Mouse (Mus musculus): ENCODE measurements around the gene Ptpn4. TPM values are rescaled to one million over a fixed set of nuclear protein-coding genes. Genes with fewer than 3 reads are reported as not detected.

The Ptpn4 gene
- polyA plus RNA-seq, 1 experiment from 2014 or later: 4.4 TPM

DNA sequence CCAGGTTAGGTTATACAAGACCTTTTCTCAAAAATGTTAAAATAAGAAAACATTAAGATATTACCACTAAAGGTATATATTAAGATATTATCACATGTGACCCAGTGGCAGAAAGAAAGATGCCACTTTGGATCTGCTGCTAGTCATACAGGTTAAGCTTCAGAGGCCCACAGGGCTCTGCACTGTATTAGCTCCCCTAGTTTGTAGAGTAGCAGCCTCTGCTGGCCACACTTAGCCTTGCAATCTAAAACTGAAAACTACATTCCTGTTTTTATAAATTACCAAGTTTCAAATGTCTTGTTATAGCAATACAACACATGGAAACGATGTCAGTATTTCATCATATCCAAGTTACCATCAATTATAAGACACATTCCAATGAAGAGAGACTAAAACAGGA lies 162.4 kb downstream of the Ptpn4 start:
- Histone ChIP-seq H3K27ac (ENCODE audit: low read length) (no peak overlapping the region), H3K9ac (ENCODE audit: low read length) (no peak overlapping the region), H3K4me2 (ENCODE audit: low read depth, low read length) (no peak overlapping the region), H3K36me3 (ENCODE audit: control insufficient read depth, insufficient read depth, low read length) (no peaks in the 10 kb centered on the region), H3K4me1 (replicated peaks; ENCODE audit: control insufficient read depth, insufficient read depth, low read length) (no peaks in the 10 kb centered on the region), H3K4me3 (ENCODE audit: low read length) (no peak overlapping the region), H3K27me3 (ENCODE audit: control insufficient read depth, insufficient read depth, low read depth, low read length) (no peaks in the 10 kb centered on the region), H3K9me3 (ENCODE audit: control insufficient read depth, low read length) (no peaks in the 10 kb centered on the region)
- WGBS: 56% methylated on average over 1 of the region's 1 CpGs
- peak; percentile 71 for ATAC-seq (ENCODE audit: low read depth)

DNA sequence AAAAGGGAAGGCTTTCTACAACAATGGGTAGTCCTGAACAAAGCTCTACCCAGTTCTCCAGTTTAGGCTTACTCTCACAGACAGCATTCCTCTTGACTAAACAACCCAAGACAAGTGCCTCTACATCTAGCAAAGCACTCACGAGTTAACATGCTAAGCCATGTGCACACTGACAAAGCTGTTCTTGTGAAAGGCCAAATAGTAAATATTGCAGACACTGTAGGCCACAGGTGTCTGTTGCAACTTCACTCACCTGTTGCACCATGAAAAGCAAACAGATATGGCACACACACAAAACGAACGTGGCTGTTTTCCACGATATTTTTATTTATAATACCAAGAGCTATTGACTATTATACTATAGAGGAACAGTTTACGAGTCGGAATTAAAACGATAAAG lies 170.5 kb downstream of the Ptpn4 start:
- no peak overlapping the region for H3K9ac ChIP-seq (ENCODE audit: low read length)

DNA sequence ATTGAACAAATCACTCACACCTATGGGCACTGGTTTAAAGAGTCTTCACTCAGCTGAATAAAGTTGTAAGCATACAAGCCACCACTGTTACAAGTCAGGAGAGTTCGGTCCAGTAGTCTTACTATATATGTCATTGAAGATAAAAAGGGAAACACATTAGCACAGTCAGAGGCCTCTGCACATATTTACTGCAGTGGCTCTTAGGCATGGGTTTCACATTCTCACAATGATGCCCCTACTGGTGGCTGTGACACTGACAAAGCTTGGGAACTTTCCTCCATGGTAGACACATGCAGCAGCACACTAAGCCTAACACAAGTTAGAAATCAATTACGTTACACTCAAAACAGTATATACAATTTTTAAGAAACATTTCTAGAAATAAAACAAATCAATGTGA lies 183.1 kb downstream of the Ptpn4 start:
- H3K36me3 ChIP-seq (ENCODE audit: control insufficient read depth, insufficient read depth, low read length): no peaks in the 10 kb centered on the region
- no peak overlapping the region for H3K4me3 ChIP-seq (ENCODE audit: low read length)
- H3K4me2 ChIP-seq (ENCODE audit: low read depth, low read length): no peak overlapping the region
- no peaks in the 10 kb centered on the region for H3K27me3 ChIP-seq (ENCODE audit: control insufficient read depth, insufficient read depth, low read depth, low read length)
- peaks cover 4% of the 10 kb centered on the region for H3K4me1 ChIP-seq (replicated peaks; ENCODE audit: control insufficient read depth, insufficient read depth, low read length)
- no peak for ATAC-seq (ENCODE audit: low read depth)
- H3K9ac ChIP-seq (ENCODE audit: low read length): no peak overlapping the region
- WGBS: 78% methylated on average over 2 of the region's 2 CpGs
- no peak overlapping the region for H3K27ac ChIP-seq (ENCODE audit: low read length)
- H3K9me3 ChIP-seq (ENCODE audit: control insufficient read depth, low read length): no peaks in the 10 kb centered on the region

More for the DNA sequence above, 170.5 kb downstream of the Ptpn4 start:
- H3K9me3 ChIP-seq (ENCODE audit: control insufficient read depth, low read length): no peaks in the 10 kb centered on the region
- no peak overlapping the region for H3K4me3 ChIP-seq (ENCODE audit: low read length)
- WGBS: 84% methylated on average over 7 of the region's 7 CpGs
- no peaks in the 10 kb centered on the region for H3K4me1 ChIP-seq (replicated peaks; ENCODE audit: control insufficient read depth, insufficient read depth, low read length)
- H3K27ac ChIP-seq (ENCODE audit: low read length): no peak overlapping the region
- no peaks in the 10 kb centered on the region for H3K36me3 ChIP-seq (ENCODE audit: control insufficient read depth, insufficient read depth, low read length)
- no peak for ATAC-seq (ENCODE audit: low read depth)
- H3K27me3 ChIP-seq (ENCODE audit: control insufficient read depth, insufficient read depth, low read depth, low read length): no peaks in the 10 kb centered on the region
- H3K4me2 ChIP-seq (ENCODE audit: low read depth, low read length): no peak overlapping the region

DNA sequence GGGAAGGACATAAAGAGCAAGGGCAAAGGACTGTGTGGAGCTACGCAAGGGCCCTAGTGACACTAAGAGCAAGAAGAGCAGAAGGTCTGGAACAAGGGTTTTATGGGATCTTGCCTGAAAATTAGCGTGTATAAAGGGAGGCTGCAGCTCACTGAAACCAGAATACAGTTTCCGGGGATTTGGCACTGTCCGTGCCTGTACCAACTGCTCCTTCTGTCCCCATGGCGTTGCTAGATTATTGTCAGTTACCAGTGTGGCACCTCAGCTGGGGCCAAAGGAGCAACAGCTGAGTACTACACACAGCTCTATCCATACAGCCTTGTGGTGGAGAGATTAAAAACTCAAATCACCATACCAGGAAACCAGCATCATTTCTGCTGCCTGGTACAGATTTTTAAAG lies 187.0 kb downstream of the Ptpn4 start:
- WGBS: 81% methylated on average over 5 of the region's 5 CpGs
- H3K9me3 ChIP-seq (ENCODE audit: control insufficient read depth, low read length): no peaks in the 10 kb centered on the region
- no peak overlapping the region for H3K4me2 ChIP-seq (ENCODE audit: low read depth, low read length)
- H3K9ac ChIP-seq (ENCODE audit: low read length): no peak overlapping the region
- H3K4me3 ChIP-seq (ENCODE audit: low read length): no peak overlapping the region
- H3K27ac ChIP-seq (ENCODE audit: low read length): peak overlapping the region; percentile 60
- H3K4me1 ChIP-seq (replicated peaks; ENCODE audit: control insufficient read depth, insufficient read depth, low read length): peaks cover 13% of the 10 kb centered on the region
- no peaks in the 10 kb centered on the region for H3K27me3 ChIP-seq (ENCODE audit: control insufficient read depth, insufficient read depth, low read depth, low read length)
- no peaks in the 10 kb centered on the region for H3K36me3 ChIP-seq (ENCODE audit: control insufficient read depth, insufficient read depth, low read length)
- no peak for ATAC-seq (ENCODE audit: low read depth)

DNA sequence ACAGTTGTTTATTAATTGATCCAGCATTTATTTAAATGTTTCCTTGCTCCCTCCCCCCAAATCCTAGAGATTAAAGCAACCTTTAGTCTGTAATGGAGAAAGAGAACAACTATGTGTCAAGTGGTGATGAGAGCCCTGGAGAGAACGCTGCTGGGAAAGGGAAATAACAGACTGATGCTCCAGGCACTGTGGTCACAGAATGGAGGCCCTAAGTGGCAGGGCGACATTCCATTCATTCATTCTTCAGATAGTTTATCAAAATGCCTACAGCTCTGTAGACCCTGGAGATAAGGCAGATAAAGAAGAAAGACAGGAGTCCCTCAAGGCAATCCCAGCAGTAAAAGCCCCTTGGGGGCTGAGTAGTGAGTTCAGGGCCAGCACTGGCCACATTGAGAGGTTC lies 187.8 kb downstream of the Ptpn4 start:
- no peak overlapping the region for H3K4me2 ChIP-seq (ENCODE audit: low read depth, low read length)
- peak overlapping the region; percentile 93 for H3K27ac ChIP-seq (ENCODE audit: low read length)
- H3K9ac ChIP-seq (ENCODE audit: low read length): no peak overlapping the region
- peak; percentile 17; the same call in 1 of the 2 replicates for ATAC-seq (ENCODE audit: low read depth)
- H3K9me3 ChIP-seq (ENCODE audit: control insufficient read depth, low read length): no peaks in the 10 kb centered on the region
- 29% methylated on average over 2 of the region's 2 CpGs for WGBS
- H3K27me3 ChIP-seq (ENCODE audit: control insufficient read depth, insufficient read depth, low read depth, low read length): no peaks in the 10 kb centered on the region
- peaks cover 13% of the 10 kb centered on the region for H3K4me1 ChIP-seq (replicated peaks; ENCODE audit: control insufficient read depth, insufficient read depth, low read length)
- H3K36me3 ChIP-seq (ENCODE audit: control insufficient read depth, insufficient read depth, low read length): no peaks in the 10 kb centered on the region
- no peak overlapping the region for H3K4me3 ChIP-seq (ENCODE audit: low read length)

DNA sequence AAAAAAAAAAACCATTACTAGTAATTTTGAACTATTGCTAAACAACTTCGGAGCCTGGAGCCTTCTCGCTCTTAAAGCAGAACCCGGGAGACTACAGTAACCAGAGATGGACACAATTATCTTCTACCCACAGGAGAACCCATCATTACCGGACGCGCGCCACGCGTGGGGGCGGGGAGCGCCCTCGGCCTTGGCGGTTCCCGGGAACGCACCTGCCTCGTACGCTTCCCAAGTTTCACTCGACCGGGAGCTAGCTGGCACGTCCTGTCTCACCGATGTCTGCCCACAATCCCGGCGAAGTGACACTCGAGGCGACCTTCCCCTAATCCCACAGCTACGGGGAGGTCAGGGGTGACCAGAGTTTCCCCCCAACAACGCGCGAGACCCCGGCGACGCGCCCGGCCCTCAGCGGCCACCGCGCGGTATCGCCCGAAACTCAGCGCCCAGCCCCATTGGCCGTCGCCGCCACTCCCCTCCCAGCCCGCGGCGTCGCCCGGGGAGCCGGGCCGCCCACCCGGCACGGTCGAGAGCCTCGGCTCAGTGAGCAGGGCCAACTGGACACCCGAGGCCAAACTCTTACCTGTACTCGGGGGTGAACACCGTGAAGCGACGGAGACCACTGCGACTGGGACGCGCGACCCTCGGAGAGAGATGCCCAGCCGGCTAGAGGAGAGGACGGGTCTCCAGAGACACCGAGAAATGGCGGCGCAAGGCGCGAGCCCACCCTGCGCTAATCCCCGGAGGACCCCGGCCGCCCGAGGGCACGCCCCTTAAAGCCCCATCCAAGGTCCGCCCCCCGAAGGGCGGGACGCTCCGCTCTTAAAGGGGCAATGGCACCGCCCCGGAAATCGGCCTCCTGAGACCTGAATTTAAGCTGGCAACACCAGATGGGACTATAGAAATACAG lies 189.0 kb downstream of the Ptpn4 start, which contains the start of gene Epb41l5:
Gene Epb41l5, minus strand, starts transcription at position 796 of the 907 bp plus-strand sequence.
- H3K36me3 ChIP-seq (ENCODE audit: control insufficient read depth, insufficient read depth, low read length): no peaks in the 10 kb centered on the region
- peaks cover 13% of the 10 kb centered on the region for H3K4me1 ChIP-seq (replicated peaks; ENCODE audit: control insufficient read depth, insufficient read depth, low read length)
- peak within 1 kb of the TSS; percentile 81 for H3K4me2 ChIP-seq (ENCODE audit: low read depth, low read length)
- H3K9ac ChIP-seq (ENCODE audit: low read length): peak within 1 kb of the TSS; percentile 76
- H3K4me3 ChIP-seq (ENCODE audit: low read length): peak within 1 kb of the TSS; percentile 89
- peak; percentile 95 for ATAC-seq (ENCODE audit: low read depth)
- no peaks in the 10 kb centered on the region for H3K9me3 ChIP-seq (ENCODE audit: control insufficient read depth, low read length)
- no peaks in the 10 kb centered on the region for H3K27me3 ChIP-seq (ENCODE audit: control insufficient read depth, insufficient read depth, low read depth, low read length)
- H3K27ac ChIP-seq (ENCODE audit: low read length): peak within 1 kb of the TSS; percentile 93
- WGBS: under 1% methylated on average over 78 of the region's 86 CpGs

DNA sequence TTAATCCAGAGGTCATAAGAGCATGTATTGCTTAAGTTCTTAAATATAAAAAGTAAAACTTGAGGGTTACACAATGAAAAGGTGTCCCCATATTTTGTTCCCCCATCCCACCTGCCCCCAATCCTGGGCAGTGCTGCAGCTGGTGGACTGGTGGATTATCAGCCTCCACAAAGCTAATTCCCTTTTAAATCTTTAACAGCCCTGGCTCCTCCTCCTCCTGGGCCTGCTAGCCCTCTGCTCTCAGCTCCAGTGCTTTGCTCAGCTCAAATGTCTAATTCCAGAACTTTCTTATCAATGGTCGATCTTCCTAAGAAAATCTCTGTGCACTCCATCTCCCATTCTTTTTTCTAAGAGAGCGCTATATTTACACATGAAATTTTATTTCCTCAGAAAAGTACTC lies 191.1 kb downstream of the Ptpn4 start:
- H3K9ac ChIP-seq (ENCODE audit: low read length): no peak overlapping the region
- no peak overlapping the region for H3K27ac ChIP-seq (ENCODE audit: low read length)
- 0 out of 2 replicates have a peak overlapping the region, but pooled peaks have one; percentile 9 for H3K4me3 ChIP-seq (ENCODE audit: low read length)
- ATAC-seq (ENCODE audit: low read depth): no peak
- H3K27me3 ChIP-seq (ENCODE audit: control insufficient read depth, insufficient read depth, low read depth, low read length): no peaks in the 10 kb centered on the region
- peaks cover 20% of the 10 kb centered on the region for H3K4me1 ChIP-seq (replicated peaks; ENCODE audit: control insufficient read depth, insufficient read depth, low read length)
- peak overlapping the region; percentile 18; the same call in 1 of the 2 replicates for H3K4me2 ChIP-seq (ENCODE audit: low read depth, low read length)
- 47% methylated on average over 2 of the region's 2 CpGs for WGBS
- H3K9me3 ChIP-seq (ENCODE audit: control insufficient read depth, low read length): no peaks in the 10 kb centered on the region
- peaks cover 2% of the 10 kb centered on the region; the same call in 1 of the 2 replicates for H3K36me3 ChIP-seq (ENCODE audit: control insufficient read depth, insufficient read depth, low read length)

DNA sequence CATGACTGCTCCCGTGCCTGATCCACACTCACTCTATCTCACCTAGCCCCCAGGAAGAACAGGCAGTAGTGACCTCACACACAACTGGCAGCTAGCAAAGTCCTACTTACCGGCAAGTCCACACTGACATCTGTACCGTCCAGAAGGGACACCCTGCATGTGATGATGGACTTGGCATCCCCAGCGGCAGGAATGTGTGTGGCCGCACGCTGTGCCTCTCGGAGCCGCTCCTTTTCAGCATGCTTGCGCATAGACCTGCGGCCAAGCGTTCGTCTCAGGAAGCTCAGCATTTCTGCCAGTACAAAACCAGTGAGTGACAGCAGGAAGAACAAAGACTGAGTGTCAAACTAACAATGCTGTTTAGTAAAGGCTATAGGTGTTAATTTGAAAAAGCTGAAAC lies 195.0 kb downstream of the Ptpn4 start:
- Histone ChIP-seq H3K4me1 (replicated peaks; ENCODE audit: control insufficient read depth, insufficient read depth, low read length) (peaks cover 22% of the 10 kb centered on the region), H3K27ac (ENCODE audit: low read length) (no peak overlapping the region), H3K9ac (ENCODE audit: low read length) (no peak overlapping the region), H3K27me3 (ENCODE audit: control insufficient read depth, insufficient read depth, low read depth, low read length) (no peaks in the 10 kb centered on the region), H3K36me3 (ENCODE audit: control insufficient read depth, insufficient read depth, low read length) (peaks cover 2% of the 10 kb centered on the region; the same call in 1 of the 2 replicates), H3K4me2 (ENCODE audit: low read depth, low read length) (no peak overlapping the region), H3K9me3 (ENCODE audit: control insufficient read depth, low read length) (no peaks in the 10 kb centered on the region), H3K4me3 (ENCODE audit: low read length) (no peak overlapping the region)
- 55% methylated on average over 12 of the region's 12 CpGs for WGBS
- ATAC-seq (ENCODE audit: low read depth): peak; percentile 62; the same call in 1 of the 2 replicates

DNA sequence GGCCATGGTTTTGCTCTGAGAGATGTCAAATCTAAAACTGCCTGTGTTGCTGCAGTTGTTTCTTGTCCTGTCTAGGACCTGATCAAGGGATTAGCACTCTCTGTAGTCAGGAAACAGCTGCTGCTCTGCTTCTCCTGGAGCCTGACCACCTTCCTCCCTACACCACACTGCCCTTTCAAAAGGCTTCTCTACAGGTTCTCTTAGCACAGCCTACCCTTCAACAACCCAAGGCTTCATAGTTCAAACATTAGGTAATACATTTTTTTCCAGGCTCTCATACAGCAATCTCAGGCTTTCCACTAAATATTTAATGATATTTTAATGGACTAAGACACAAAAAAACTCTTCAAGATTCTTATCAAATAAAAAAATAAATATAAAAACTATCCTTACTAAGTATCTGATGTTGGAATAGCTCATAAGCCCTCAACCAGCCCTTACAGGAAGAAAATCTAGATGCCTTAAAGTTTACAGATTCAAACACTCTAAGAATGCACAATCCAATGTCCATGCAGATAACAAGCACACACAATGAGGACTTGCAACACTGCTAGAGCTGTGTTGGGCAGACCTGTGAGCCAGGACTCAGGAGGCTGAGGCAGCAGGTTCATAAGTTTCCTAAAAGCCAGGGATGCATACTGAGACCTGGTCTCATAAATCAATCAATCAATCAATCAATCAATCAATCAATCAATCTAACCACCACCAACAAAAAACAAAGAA lies 196.2 kb downstream of the Ptpn4 start:
- peak; percentile 64 for ATAC-seq (ENCODE audit: low read depth)
- peak overlapping the region; percentile 59 for H3K27ac ChIP-seq (ENCODE audit: low read length)
- no peak overlapping the region for H3K4me3 ChIP-seq (ENCODE audit: low read length)
- H3K4me2 ChIP-seq (ENCODE audit: low read depth, low read length): no peak overlapping the region
- H3K36me3 ChIP-seq (ENCODE audit: control insufficient read depth, insufficient read depth, low read length): peaks cover 5% of the 10 kb centered on the region; the same call in 1 of the 2 replicates
- no peak overlapping the region for H3K9ac ChIP-seq (ENCODE audit: low read length)
- no peaks in the 10 kb centered on the region for H3K27me3 ChIP-seq (ENCODE audit: control insufficient read depth, insufficient read depth, low read depth, low read length)
- no peaks in the 10 kb centered on the region for H3K9me3 ChIP-seq (ENCODE audit: control insufficient read depth, low read length)
- H3K4me1 ChIP-seq (replicated peaks; ENCODE audit: control insufficient read depth, insufficient read depth, low read length): peaks cover 16% of the 10 kb centered on the region
